Mouse (Mus musculus): Measurements from ENCODE around the gene Fam167b.

The Fam167b gene

GRCm38 (mm10) chr4:129600233-129601158 is 22.1 kb upstream of the Fam167b start, which contains the start of the genes Eif3i and Tmem234:
Eif3i (minus strand) TSS chr4:129600648.
Tmem234 (plus strand) TSS chr4:129600668.
- DNase-seq = peak; percentile 86 to 91

DNA sequence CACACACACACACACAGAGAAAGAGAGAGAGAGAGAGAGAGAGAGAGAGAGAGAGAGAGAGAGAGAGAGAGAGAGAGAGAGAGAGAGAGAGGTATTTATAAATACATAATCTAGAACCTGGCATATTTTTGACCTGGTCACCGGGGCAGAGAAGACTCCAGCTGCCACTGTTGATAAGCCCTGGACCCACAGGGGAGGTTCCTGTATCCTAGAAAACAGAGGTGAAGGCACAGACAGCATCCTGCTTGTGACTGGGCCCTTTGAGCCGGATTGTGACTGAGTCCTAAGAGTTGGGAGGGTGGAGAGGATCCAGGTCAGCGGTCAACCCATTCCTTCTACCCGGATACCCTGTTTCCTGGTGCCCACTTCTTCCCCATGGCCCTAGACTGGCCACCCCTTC is 10.5 kb upstream of the Fam167b start:
- no peak for DNase-seq

- DNase-seq = no peak
Measured at GRCm38 (mm10) chr4:129586943-129587342, 8.6 kb upstream of the Fam167b start.

DNA sequence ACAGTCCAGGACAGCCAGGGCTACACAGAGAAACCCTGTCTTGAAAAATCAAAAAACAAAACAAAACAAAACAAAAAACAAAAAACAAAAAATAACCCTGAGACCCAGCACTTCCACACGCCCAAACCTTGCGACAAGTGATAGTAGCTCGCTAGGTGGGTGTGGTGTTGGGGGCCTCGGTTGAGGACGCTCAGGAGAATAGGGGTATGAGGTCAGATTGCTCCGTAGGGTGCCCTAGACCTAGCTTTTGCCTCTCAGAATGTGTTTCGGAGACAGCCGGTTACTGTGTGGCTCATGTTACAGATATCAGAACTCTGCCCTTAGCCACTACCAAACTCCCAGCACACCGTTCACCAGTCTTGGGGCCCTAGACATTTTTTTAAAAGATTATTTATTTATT is 7.4 kb upstream of the Fam167b start:
- no peak for DNase-seq

DNA sequence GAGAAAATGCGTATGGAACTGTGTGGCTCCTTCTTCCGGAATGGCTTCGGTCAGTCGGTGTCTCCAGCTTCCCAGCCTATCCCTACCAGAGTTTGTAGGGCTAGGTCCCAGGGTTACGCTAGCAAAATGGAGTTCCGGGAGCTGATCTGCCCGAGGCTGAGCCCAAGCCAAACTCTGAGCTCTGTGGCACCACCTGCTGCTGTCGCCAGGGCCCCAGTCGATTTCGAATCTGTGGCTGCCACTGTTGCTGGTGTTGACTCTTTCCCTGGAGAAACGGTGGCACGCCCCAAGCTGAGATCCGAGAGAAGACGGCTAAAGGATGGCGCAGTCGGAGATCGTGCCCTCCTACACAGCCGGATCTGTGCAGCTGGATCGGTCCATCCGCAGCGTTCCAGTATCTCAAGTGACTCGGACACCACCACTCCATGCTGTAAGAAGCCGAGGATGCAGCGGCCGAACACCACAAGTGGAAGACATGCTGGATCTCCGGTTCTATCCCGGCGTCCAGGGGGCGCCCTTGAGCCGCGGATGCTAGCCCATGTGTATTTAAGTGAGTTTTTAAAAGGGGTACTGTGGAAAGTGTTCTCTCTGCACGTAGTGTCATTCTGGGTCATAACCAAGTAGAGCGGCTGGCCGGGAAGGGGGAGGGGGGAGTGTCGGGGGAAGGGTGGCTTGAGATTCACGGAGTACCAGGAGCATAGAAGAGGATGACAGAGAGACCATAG is 6.7 kb upstream of the Fam167b start:
- peak; percentile 93 to 95 for DNase-seq

DNA sequence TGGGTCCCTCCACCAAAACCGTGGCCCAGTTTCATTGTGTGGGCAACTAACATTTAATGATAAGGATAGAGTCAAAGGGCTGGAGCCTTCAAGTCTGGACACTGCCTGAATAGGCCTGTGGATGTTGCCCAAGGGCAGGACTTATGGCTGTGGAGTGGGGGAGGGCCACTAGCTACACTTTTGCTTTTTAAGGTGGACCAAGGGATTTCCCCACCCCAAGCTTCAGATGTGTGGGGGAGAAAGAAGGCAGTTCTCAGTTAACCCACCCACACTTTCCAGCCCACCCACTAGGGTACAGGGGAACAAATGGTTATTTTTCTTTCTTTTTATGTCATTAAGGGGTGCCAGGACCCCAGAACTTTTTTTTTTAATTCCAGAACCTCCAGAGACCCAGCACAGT is 6.0 kb upstream of the Fam167b start:
- DNase-seq = no peak

DNA sequence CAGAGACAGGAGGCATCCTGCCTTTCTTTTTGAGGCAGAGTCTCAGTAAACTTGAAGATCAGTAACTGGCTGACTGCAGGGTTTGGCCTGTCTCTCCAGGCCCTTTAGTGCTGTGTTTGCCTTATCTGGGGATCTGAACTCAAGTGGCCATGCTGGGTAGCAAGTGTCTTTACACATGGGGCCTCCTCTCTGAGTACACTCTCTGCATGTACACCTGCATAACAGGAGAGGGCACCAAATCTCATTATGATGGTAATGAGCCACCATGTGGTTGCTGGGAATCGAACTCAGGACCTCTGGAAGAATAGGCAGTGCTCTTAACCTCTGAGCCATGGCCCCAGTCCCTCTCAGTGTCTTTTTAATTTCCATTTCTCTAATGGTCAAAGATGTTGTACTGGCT is 3.9 kb upstream of the Fam167b start:
- DNase-seq = no peak

DNA sequence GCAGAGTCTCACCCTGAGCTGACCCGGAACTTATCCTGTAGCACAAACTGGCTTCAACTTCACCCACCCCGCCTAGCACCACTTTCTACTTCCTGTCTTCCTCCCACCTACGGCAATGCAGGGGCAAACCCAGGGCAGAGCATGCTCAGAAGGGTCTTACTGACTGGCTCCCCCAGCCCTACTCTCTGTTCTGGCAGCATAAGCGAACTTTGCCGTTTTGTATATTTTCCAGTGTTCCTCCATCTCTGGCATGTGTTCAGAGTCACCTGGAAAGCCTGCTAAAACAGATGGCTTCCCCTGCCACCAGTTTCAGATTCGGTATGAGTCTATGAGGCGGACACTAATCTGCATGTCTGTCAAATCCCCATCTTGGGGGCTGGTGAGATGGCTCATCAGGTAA is 2.0 kb upstream of the Fam167b start:
- DNase-seq = peak in 1 of 2 experiments; percentile 32

- DNase-seq = no peak
Measured at GRCm38 (mm10) chr4:129577688-129578087, 661 bp downstream of the Fam167b start.

DNA sequence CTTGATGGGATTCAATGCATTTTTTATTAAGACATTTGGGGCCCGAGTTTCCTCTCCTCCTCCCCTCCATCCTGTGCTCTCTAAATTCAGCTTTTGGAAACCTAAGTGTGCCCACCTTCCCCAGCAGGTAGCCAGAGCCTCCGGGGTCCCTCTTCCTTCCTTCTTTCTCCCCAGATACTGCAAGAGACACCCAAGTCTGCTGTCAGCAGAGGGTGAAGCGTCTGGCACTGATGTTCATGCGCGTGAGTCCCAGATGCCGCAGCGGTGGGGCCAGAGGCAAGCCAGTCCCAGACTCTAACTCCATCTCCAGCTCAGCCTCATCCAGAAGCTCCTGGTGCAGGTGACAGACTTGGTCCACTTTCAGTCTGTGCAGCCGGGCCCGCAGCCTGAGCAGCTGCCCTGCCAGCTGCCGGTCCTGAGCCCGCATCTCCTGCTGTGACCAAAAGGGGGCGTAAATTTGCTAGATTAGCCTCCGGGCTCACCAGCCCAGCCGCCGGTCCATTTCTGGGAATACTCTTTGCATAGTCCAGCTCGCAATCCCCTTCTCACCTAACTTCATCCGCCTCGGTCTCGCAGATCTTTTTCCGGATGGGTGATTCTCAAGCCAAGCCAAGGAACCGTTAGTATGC is 1.4 kb downstream of the Fam167b start:
- peak; percentile 84 to 89 for DNase-seq

- peak; percentile 48 to 65 for DNase-seq
Measured at GRCm38 (mm10) chr4:129575171-129575844, 3.0 kb downstream of the Fam167b start.

GRCm38 (mm10) chr4:129573430-129573829 is 4.9 kb downstream of the Fam167b start, which contains the start of gene Lck:
Lck (minus strand) TSS chr4:129573641.
- no peak for DNase-seq

GRCm38 (mm10) chr4:129573093-129573370 is 5.3 kb downstream of the Fam167b start:
- DNase-seq = no peak

- no peak for DNase-seq
Measured at GRCm38 (mm10) chr4:129572236-129573092, 5.9 kb downstream of the Fam167b start.

DNA sequence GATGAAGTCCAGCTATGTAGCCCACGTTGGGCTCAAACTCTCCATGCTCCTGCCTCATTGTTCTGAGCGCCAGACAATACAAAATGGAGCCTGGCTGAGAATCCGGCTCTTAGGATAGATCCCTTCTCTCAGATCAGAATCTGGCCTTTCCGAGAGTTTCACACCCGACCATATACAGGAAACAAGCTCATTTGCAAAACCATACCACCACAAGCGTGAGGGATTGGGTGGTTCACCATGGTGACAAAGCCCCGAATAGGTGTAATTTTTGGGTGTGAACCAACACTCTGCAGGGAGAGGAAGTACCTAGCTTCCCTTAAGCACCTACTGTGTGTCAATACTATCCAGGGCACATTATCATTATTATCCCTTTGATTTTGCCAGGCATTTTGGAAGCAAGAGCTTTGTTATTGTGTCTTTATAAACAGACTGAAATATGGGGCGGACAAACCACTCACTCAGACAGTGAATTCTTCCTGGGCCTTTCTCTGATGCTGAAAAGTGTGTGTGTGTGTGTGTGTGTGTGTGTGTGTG is 6.7 kb downstream of the Fam167b start:
- DNase-seq = no peak

DNA sequence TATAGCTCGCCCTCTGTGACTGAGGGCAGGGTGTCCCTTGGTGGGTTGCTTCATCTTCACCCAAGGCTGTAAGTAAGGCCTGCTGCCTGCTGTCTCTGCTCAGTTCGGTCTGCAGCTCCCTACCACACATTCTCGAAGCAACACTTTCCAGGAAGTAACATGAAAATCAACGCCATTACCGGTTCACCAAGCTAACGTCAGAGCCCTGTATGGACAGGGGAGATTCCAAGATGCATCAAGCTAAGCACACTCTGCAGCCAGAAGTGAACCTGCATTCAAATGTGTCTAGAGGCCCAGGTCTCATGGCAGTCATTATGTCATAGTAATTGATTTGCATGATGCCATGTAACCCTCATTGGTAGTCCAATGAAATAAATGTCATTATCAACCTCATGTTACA is 8.3 kb downstream of the Fam167b start:
- DNase-seq = no peak

- no peak for DNase-seq
Measured at GRCm38 (mm10) chr4:129568366-129568765, 10.0 kb downstream of the Fam167b start.

DNA sequence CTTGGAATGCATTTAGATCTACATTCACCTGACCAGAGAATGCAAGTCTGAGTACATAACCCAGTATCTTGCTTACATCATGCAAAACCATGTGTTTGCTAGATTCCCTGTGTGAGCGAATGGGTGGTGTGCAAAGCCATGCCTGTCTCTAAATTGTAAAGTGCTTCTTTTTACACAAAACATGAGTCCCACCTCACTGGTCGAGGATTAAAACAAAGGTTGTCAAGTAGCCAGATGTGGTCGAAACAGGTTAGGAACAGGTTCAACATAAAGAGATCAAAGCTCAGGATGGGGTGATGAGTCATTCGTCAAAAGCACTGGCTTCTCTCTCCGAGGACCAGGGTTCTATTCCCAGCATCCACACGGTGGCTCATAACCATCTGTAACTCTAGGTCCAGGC is 13.2 kb downstream of the Fam167b start:
- no peak for DNase-seq

DNA sequence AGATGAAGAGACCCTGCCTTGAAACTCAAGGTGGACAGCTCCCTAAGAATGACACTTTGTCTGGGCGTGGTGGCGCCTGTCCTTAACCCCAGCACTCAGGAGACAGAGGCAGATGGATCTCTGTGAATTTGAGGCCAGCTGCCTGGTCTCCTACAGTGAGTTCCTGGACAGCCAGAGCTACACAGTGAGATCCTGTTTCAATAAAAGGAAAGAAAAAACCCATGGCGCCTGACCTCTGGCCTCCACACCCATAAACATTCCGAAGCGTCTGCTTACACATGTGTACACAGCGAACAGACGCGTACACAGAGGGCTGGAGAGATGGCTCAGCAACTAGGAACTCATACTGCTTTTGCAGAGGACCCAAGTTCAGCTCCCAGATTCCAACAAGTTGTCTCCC is 14.6 kb downstream of the Fam167b start:
- DNase-seq = peak; percentile 65 to 73

- DNase-seq = no peak
Measured at GRCm38 (mm10) chr4:129561184-129561583, 17.2 kb downstream of the Fam167b start.

DNA sequence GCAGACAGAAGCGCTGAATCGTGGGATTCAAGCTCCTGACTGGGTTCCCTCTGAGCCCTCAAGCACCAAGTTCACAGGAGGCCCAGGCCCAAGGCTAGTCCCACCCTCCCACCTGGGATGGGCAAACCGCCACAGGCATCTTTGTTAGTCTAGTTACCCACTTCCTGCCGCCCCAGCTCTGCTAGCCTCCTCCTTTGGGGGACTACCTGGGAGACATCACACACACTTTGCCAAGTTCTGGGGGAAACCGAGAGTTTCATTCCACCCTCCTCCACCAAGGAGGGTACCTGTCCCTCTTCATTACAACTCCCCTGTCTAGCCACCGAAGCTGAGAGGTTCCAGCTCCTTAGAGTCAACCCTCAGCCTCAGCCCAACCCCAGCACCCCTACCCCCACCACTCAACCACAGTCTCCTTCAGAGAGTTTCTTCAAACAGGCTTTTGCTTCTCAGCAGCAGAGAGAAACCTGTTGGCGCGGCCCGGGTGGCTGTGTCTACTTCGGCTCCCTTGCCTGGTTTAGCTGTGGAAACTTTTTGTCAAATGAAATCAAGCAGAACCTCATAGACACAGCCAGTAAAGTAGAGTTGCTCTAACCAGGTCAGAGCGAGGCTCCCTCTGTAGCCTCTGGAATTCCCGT is 19.9 kb downstream of the Fam167b start:
- DNase-seq = no peak
